Mouse (Mus musculus) testis, adult 2 months (tissue): ENCODE measurements around the gene Ank.

ENCODE experiments used
- CTCF ChIP-seq: fragments of 200-500 bp; IDR thresholded peaks from 2 replicates; pipeline ENCODE4 v1.5.1; 2012; ENCODE audit warnings: low read depth, mild to moderate bottlenecking, inconsistent platforms, low read length, moderate library complexity; ENCODE audit not compliant: control insufficient read depth, insufficient read depth, insufficient replicate concordance
- POLR2A ChIP-seq: fragments of 200-500 bp; IDR thresholded peaks from 2 replicates; pipeline ENCODE4 v1.6.1; 2012; ENCODE audit warnings: low read depth, mild to moderate bottlenecking, inconsistent platforms, low read length, moderate library complexity; ENCODE audit not compliant: control insufficient read depth

GRCm38 (mm10) chr15:27533036-27533435 is 66.6 kb downstream of the Ank start:
- TF ChIP-seq POLR2A: no peak
- TF ChIP-seq CTCF: no peak
